Mouse (Mus musculus) kidney, adult 2 months (tissue): ENCODE results near the gene Ythdf2.
A peak's percentile ranks its signal among the peaks of the same experiment; 100 is the strongest.

Source experiments
- CTCF ChIP-seq: fragments of 200-500 bp; conservative IDR thresholded peaks from 2 replicates; pipeline ENCODE4 v1.5.1; 2011; ENCODE audit warnings: low read depth, mild to moderate bottlenecking, control low read depth, low read length, moderate library complexity, mixed read lengths; ENCODE audit not compliant: insufficient read depth, insufficient read length
- POLR2A ChIP-seq: fragments of 200-500 bp; IDR thresholded peaks from one replicate; pipeline ENCODE4 v1.6.1; 2011; ENCODE audit warnings: low read depth, low read length, control low read depth

DNA sequence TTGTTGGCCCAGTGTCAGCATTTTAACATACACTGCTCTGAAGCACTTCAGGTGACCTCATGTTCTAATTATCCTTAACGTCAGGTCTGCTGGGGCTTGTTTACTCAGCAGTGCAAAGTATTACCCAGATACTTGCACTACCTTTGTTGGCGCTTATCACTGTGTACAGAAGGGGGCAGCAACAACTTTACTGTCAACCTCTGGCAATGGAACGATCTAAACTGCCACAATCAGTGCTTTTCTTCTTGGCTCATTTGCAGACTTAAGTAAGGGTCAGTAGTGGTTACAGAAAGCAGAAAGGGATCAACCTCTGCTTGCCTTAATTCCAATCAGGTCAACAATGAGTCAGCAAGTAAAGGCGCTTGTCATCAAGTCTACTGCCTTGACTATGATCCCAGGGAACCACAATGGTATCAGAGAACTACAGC, 13.8 kb downstream of the Ythdf2 start:
- TF ChIP-seq CTCF: peak; percentile 31
- TF ChIP-seq POLR2A: no peak
